Mouse (Mus musculus) c-Kit-positive CD71-positive TER-119-negative erythroid progenitor cells, embryonic 14.5 days (primary cell): ENCODE data around the gene Abca17.

ENCODE experiments used
- DNase-seq: peaks from one replicate; pipeline ENCODE4 v3.0.0-alpha.2; 2013; ENCODE audit warnings: low read depth

The Abca17 gene

DNA sequence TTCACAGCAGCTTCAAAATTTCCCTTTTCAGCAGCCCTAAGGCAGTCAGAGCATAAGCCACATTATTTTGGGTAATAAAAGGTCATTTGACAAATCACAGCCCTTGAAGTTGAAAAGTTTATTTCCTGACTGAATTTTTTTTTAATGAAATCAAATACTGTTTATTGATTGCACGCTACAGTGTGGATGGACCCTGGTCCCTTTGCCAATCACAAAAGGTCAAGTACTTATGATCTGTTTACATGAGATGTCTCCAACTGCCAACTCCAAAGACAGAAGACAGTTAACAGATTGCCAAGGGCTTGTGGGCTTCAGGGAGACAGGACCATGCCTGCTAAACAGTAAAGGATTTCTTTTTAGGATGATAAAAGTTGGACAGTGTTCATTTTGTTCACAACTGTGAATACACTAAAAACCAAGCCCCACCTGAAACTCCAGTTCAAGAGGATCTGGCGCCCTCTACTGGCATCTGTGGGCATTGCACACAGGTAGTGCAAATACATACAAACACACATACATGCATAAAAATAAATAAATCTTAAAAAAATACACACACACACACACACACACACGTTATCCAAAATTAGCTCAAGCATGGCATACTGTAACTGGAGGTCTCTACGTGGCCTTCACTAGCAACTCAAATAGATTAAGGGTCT lies 107.4 kb downstream of the Abca17 start:
- DNase-seq = no peak

- DNase-seq = no peak
These were observed 113.9 kb downstream of the Abca17 start for GRCm38 (mm10) chr17:24236921-24237320.

- DNase-seq = no peak
These were observed 114.4 kb downstream of the Abca17 start for GRCm38 (mm10) chr17:24236479-24236878.

GRCm38 (mm10) chr17:24227941-24228340 lies 122.9 kb downstream of the Abca17 start:
- no peak for DNase-seq

- no peak for DNase-seq
These were observed 124.1 kb downstream of the Abca17 start for GRCm38 (mm10) chr17:24226721-24227120.

- peak; percentile 75 for DNase-seq
These were observed 125.0 kb downstream of the Abca17 start for GRCm38 (mm10) chr17:24225851-24226250.

DNA sequence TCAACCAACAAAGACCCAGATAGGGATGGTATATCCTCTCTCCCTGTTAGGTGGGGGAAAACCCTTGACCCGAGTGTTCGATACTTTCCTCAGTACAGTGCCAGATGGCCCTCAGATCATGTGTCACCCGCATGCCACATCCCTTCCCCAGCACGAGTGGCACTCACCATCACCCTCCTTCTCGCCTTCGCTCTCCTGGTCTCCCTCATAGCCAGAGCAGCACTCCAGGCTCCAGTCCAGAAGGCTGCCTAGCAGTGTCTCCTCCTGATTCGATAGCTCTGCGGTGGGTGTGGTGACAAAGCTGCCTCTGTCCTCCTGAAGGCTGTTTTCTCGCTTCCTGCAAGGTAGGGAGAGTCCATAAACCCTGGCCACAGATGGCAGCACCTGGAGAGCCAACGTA lies 126.1 kb downstream of the Abca17 start:
- DNase-seq = no peak

DNA sequence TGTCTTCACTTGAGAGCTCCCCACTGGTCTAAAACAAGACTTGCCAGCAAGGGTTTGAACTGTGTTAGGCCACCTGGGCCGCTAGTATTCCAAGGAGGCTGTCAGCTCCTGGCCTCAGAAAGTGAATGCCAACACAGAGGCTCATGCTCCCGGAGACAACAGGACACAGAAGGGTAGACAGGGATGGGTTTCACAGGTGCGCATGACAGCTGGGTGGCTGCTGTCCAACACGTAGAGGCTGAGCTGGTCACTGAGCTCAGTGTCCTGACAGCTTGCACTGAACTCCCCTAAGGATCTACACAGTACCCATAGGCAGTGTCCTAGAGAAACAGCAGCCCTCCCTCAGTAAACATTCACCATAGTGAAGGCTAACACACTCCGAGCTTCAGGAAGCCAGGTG lies 127.4 kb downstream of the Abca17 start:
- DNase-seq = no peak

DNA sequence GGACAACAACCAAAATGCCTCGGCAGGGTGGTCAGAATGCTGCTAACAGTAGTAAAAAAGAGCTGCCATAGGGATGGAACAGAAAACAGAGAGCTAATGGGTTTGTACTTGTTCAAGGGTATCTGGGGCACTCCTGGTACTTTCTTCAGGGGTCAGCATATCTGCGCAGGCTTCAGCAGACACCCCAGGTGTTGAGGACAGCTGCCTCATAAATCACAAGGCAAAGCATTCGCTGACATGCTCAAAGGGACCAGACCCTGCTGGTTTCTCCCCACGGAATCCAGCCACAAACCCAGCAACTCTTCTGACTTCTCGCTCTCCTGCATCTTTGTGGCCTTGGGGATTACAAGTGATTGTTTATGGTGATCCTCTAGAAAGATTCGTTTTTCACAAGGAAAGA lies 128.2 kb downstream of the Abca17 start:
- DNase-seq = no peak

DNA sequence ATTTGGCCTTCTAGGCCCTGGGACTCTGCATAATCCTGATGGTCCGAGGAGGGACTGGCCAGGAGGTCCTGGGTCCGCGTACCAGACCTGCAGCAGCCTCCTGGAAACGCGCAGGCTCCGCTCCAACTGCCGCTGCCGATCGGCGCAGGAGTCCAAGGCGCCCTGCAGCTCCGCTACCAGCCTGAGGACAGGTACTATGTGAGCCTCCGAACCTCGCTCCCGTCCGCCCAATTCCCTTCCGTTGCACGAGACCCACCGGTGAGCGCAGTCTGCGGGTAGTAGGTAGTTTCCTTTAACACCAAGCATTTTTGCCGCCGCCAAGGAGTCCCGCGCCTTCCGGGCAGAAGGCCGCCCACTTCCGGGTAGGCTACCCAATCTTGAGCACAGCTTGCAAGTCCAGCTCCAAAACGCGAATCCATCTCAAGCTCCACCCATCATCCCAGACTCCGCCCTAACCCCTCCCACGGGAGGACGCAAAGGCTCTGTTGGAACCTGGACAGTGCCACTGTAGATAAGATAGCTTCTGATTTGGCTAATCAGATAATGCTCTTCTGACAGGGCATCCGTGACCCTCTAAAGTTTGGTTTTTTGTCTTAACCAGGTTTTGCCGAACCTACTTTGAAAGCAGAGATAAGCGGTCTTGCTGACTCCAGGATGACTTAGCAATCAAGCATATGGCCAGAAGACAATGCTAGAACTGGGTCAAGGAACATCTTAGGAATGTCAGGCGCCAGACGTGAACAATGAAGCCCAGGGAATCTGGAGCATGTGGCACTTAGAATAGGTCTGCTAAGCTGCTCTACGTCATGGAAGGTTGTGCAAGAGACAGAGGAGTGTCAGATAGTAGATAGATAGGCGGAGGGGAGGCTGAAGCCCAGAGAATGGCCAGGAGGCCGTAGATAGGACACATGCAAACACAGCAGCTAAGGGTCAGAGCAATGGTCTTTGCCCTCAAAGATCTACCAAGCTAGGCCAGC lies 130.1 kb downstream of the Abca17 start, which contains the start of gene Tedc2:
TSS of gene Tedc2 (minus strand) at position 417 of the 977 bp plus-strand sequence.
- DNase-seq = peak; percentile 92

- no peak for DNase-seq
These were observed 134.0 kb downstream of the Abca17 start for GRCm38 (mm10) chr17:24216836-24217235.
